Mouse (Mus musculus) erythroblast, embryonic 14.5 days (primary cell): ENCODE data around the gene Ptprn2.

ENCODE experiments used
- GATA1 ChIP-seq: IDR thresholded peaks from 2 replicates; pipeline ENCODE4 v1.6.1; 2012; ENCODE audit warnings: low read length, inconsistent platforms, mixed read lengths
- TAL1 ChIP-seq: IDR thresholded peaks from 3 replicates; pipeline ENCODE4 v1.6.1; 2012; ENCODE audit warnings: low read length, inconsistent platforms, mixed read lengths

- TF ChIP-seq GATA1 (no peak), TAL1 (no peak)
Measured at GRCm38 (mm10) chr12:116710716-116711115, 225.2 kb downstream of the Ptprn2 start.
